Mouse (Mus musculus) lung, postnatal 0 days (tissue): Measurements from ENCODE around the gene Prr22. TPM values are rescaled to one million over a fixed set of nuclear protein-coding genes. Genes with fewer than 3 reads are reported as not detected.

Experiments
- ATAC-seq: fragments of 200-750 bp; cut with Nextera tagmentation; 2 replicates; pipeline ENCODE4 v1.8.0; 2017; ENCODE audit warnings: moderate library complexity
- DNase-seq: peaks from one replicate; pipeline ENCODE4 v3.0.0-alpha.2; 2016; ENCODE audit warnings: low spot score
- H3K27ac ChIP-seq: fragments of 300-500 bp; sonication (generic); 2 replicates; pipeline ENCODE4 v1.5.1; 2014; ENCODE audit warnings: antibody characterized with exemption, mild to moderate bottlenecking, low read length, mixed read lengths
- H3K27me3 ChIP-seq: fragments of 300-500 bp; sonication (generic); replicated peaks from 2 replicates; pipeline ENCODE4 v1.6.1; 2014; ENCODE audit warnings: low read length, mixed read lengths; ENCODE audit not compliant: insufficient read depth
- H3K36me3 ChIP-seq: fragments of 300-500 bp; sonication (generic); 2 replicates; pipeline ENCODE4 v1.6.1; 2014; ENCODE audit warnings: low read length, mixed read lengths; ENCODE audit not compliant: insufficient read depth
- H3K4me1 ChIP-seq: fragments of 300-500 bp; sonication (generic); 2 replicates; pipeline ENCODE4 v1.6.1; 2014; ENCODE audit warnings: antibody characterized with exemption, low read depth, low read length, mixed read lengths; ENCODE audit not compliant: insufficient read depth
- H3K4me2 ChIP-seq: fragments of 300-500 bp; sonication (generic); replicated peaks from 2 replicates; pipeline ENCODE4 v1.6.1; 2014; ENCODE audit warnings: low read depth, mild to moderate bottlenecking, low read length, moderate library complexity, mixed read lengths
- H3K4me3 ChIP-seq: fragments of 300-500 bp; sonication (generic); 2 replicates; pipeline ENCODE4 v1.5.1; 2014; ENCODE audit warnings: low read depth, low read length
- H3K9ac ChIP-seq: fragments of 300-500 bp; sonication (generic); replicated peaks from 2 replicates; pipeline ENCODE4 v1.6.1; 2014; ENCODE audit warnings: low read depth, mild to moderate bottlenecking
- H3K9me3 ChIP-seq: fragments of 300-500 bp; sonication (generic); 2 replicates; pipeline ENCODE4 v1.6.1; 2016; ENCODE audit warnings: low read length, mixed read lengths
- CTCF ChIP-seq: IDR thresholded peaks from 2 replicates; pipeline ENCODE4 v1.5.1; 2016; ENCODE audit warnings: antibody characterized with exemption, mild to moderate bottlenecking
- EP300 ChIP-seq: IDR thresholded peaks from 2 replicates; pipeline ENCODE4 v1.6.1; 2016; ENCODE audit warnings: antibody characterized with exemption, mild to moderate bottlenecking, control low read depth
- WGBS: fragments of 180-500 bp; shearing (Covaris S2); extraction: QIAGEN DNeasy Blood & Tissue Kit; methylation state at CpG from one replicate; pipeline ENCODE4 v1.1.7; 2014; 5-methylcytosine and 5-hydroxymethylcytosine counted together
- polyA plus RNA-seq: library from polyadenylated mRNA; unstranded; fragments of >200 nt; fragmentation: Nextera tagmentation; extraction: Ambion mirVana; gene quantifications from 2 replicates; pipeline ENCODE4 v1.2.1, GENCODE M21; 2015

Prr22 gene
- polyA plus RNA-seq, 1 experiment from 2014 or later: 0.23 TPM

DNA sequence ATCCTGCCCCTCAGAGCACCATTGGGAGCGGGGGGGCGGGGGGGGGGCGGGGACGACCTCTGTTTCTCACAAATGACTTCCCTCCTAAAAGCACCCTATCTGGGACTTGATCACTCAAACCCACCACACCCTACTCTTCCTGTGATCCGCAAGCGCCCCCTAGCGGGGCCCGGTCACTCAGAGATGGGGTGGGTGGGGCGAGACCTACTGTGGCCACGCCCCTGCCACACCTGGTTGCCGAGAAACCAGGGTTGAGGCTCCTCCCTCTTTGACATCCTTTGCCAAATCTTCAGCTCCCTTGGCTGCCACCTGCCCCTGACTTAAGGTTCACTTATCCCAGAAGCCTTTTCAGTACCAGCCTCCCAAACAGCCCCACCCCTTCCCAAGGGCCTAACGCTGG lies 11.9 kb upstream of the Prr22 start:
- no peaks in the 10 kb centered on the region for H3K9me3 ChIP-seq
- H3K4me1 ChIP-seq: peaks cover 8% of the 10 kb centered on the region; the same call in 1 of the 2 replicates
- peak; percentile 54 for ATAC-seq
- H3K36me3 ChIP-seq: no peaks in the 10 kb centered on the region
- TF ChIP-seq EP300 (no peak), CTCF (peak; percentile 68)
- H3K9ac ChIP-seq: no peak overlapping the region
- 5% methylated on average over 12 of the region's 12 CpGs for WGBS
- H3K4me3 ChIP-seq: no peak overlapping the region
- H3K27ac ChIP-seq: no peak overlapping the region
- H3K27me3 ChIP-seq: peaks cover 24% of the 10 kb centered on the region
- peak; percentile 87 for DNase-seq
- H3K4me2 ChIP-seq: peak overlapping the region; percentile 100; the same call in 1 of the 2 replicates

- Histone ChIP-seq H3K9me3 (no peaks in the 10 kb centered on the region), H3K27me3 (peaks cover 15% of the 10 kb centered on the region), H3K4me3 (no peak overlapping the region), H3K4me1 (peaks cover 9% of the 10 kb centered on the region; the same call in 1 of the 2 replicates), H3K4me2 (no peak overlapping the region), H3K27ac (no peak overlapping the region), H3K36me3 (no peaks in the 10 kb centered on the region), H3K9ac (no peak overlapping the region)
- DNase-seq: no peak
- no peak for ATAC-seq
- TF ChIP-seq CTCF (no peak), EP300 (no peak)
- WGBS: 41% methylated on average over 7 of the region's 7 CpGs
These were observed 10.8 kb upstream of the Prr22 start for GRCm38 (mm10) chr17:56759261-56759660.

- no peak for TF ChIP-seq EP300
- TF ChIP-seq CTCF: no peak
- ATAC-seq (no peak), DNase-seq (no peak)
- H3K36me3 ChIP-seq: no peaks in the 10 kb centered on the region
- H3K9ac ChIP-seq: no peak overlapping the region
- H3K27me3 ChIP-seq: peaks cover 12% of the 10 kb centered on the region
- H3K27ac ChIP-seq: no peak overlapping the region
- H3K4me2 ChIP-seq: no peak overlapping the region
- H3K4me1 ChIP-seq: peaks cover 9% of the 10 kb centered on the region; the same call in 1 of the 2 replicates
- 50% methylated on average over 3 of the region's 3 CpGs for WGBS
- no peaks in the 10 kb centered on the region for H3K9me3 ChIP-seq
- no peak overlapping the region for H3K4me3 ChIP-seq
These were observed 9.0 kb upstream of the Prr22 start for GRCm38 (mm10) chr17:56761077-56761476.

- 0% methylated on average over 23 of the region's 28 CpGs for WGBS
- Histone ChIP-seq H3K9ac (0 out of 2 replicates have a peak overlapping the region, but pooled peaks have one; percentile 43), H3K27ac (peak overlapping the region; percentile 29; the same call in 1 of the 2 replicates), H3K4me2 (peak overlapping the region; percentile 72), H3K4me1 (peaks cover 9% of the 10 kb centered on the region; the same call in 1 of the 2 replicates), H3K27me3 (peaks cover 3% of the 10 kb centered on the region; the same call in 1 of the 2 replicates), H3K9me3 (no peaks in the 10 kb centered on the region), H3K4me3 (peak overlapping the region; percentile 38), H3K36me3 (no peaks in the 10 kb centered on the region)
- no peak for TF ChIP-seq EP300
- no peak for TF ChIP-seq CTCF
- peak; percentile 18 for ATAC-seq
- DNase-seq: peak; percentile 93
These were observed 8.0 kb upstream of the Prr22 start for GRCm38 (mm10) chr17:56761991-56762410.

DNA sequence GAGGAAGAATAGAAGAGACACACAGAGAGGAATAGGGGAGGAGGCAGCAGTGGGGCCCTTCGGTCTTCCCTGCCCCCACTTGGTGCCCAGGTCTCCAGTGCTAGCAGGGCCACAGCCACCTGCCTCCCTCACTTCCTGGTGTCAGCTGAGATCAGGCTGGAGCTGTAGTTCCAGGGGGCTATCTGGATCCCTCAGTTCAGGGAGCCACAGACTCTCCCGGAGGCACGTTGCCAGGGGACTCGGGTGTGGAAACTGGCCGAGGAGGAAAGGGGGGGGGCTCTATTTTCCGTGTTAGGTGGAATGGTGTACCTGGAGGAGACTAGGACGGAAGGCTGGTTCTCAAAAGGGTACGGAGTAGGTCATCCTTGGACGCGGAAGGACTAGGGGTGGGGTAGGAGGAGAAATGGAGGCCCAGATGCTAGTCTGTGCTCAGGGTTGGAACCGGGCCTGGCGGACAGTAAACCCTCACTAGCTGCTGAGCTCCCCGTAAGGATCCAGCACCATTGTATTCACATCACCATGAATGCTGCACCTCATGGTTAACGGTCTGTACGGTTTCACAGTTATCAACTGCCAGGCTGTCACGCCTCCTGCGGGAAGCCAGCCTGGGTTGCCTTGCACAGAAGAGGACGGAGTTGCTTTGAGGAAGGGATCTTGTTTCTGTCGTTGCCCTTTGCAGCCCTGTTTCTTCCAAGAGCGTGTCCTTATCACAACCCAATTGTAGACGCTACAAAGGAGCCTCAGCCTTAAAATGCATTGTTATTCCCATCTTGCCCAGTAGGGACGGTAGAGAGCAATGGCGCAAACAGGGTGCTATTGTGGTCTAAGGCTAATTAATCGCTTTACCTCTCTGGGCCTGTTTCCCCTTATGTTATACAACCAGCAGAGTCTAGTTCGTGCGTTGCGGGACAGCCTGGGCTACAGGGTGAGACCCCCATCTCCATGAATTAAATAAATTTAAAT lies 7.0 kb upstream of the Prr22 start:
- ATAC-seq: no peak
- TF ChIP-seq EP300 (no peak), CTCF (peak; percentile 100)
- no peaks in the 10 kb centered on the region for H3K36me3 ChIP-seq
- no peak overlapping the region for H3K4me3 ChIP-seq
- peaks cover 6% of the 10 kb centered on the region; the same call in 1 of the 2 replicates for H3K4me1 ChIP-seq
- no peaks in the 10 kb centered on the region for H3K9me3 ChIP-seq
- WGBS: 48% methylated on average over 27 of the region's 27 CpGs
- H3K4me2 ChIP-seq: no peak overlapping the region
- no peaks in the 10 kb centered on the region for H3K27me3 ChIP-seq
- 0 out of 2 replicates have a peak overlapping the region, but pooled peaks have one; percentile 43 for H3K9ac ChIP-seq
- H3K27ac ChIP-seq: no peak overlapping the region
- DNase-seq: peak; percentile 70

DNA sequence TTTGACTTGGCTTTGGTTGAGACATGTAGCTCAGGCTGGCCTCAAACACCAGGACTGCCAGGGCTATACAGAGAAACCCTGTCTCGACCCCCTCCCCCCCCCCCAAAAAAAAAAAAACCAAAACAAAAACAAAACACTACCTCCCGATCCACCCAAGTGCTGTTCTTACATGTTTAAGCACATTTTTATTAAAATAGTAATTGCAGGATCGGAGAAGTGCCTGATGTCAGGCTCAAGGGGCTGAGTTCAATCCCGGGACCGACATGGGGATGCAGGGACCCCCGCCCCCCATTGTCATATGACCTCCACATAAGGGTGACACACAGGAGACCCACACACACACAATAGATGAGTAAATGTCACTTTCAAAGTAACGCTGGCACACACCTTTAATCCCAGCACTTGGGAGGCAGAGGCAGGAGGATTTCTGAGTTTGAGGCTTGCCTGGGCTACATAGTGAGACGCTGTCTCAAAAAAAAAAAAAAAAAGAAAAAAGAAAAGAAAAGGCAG lies 6.3 kb upstream of the Prr22 start:
- no peak for TF ChIP-seq CTCF
- TF ChIP-seq EP300: no peak
- no peak for DNase-seq
- 72% methylated on average over 8 of the region's 8 CpGs for WGBS
- H3K27me3 ChIP-seq: no peaks in the 10 kb centered on the region
- no peak for ATAC-seq
- H3K4me3 ChIP-seq: peak overlapping the region; percentile 82
- H3K4me1 ChIP-seq: peaks cover 3% of the 10 kb centered on the region; the same call in 1 of the 2 replicates
- H3K4me2 ChIP-seq: peak overlapping the region; percentile 57; the same call in 1 of the 2 replicates
- no peaks in the 10 kb centered on the region; the same call in 1 of the 2 replicates for H3K36me3 ChIP-seq
- no peak overlapping the region for H3K9ac ChIP-seq
- no peak overlapping the region for H3K27ac ChIP-seq
- H3K9me3 ChIP-seq: no peaks in the 10 kb centered on the region
